Mouse (Mus musculus): Measurements from ENCODE around the gene Arhgef18. TPM values are rescaled to one million over a fixed set of nuclear protein-coding genes. Genes with fewer than 3 reads are reported as not detected.
A peak's percentile ranks its signal among the peaks of the same experiment; 100 is the strongest.

Arhgef18 gene
- polyA plus RNA-seq, 1 experiment, result 104 TPM

DNA sequence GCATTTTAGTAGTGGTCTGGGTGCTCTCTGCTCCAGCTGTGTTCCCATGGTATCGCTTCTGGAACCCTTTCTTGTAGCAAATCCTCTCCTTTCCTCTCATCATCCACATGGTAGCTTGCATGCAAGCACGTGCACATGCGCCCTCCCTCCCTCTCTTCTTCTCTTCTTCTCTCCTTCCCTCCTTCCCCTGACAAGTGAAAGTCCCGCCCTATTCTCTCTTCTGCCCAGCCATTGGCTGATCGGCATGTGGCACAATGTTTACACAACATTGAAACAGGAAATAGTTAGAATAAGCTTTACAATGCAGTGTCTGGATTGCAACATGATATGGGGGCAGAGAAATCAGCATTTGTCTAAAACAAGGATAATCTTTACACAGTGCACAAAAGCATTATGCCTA, 88.8 kb downstream of the Arhgef18 start:
- Histone ChIP-seq H3K27ac (ENCODE audit: insufficient read depth, low read length) (no peak overlapping the region), H3K4me1 (ENCODE audit: control insufficient read depth, insufficient read depth, insufficient read length) (no peaks in the 10 kb centered on the region), H3K4me3 (ENCODE audit: extremely low read depth, insufficient read depth, insufficient read length) (no peak overlapping the region), H3K27me3 (ENCODE audit: control insufficient read depth, insufficient read depth, low read length) (no peaks in the 10 kb centered on the region), H3K36me3 (ENCODE audit: control insufficient read depth, insufficient read depth, low read length) (no peaks in the 10 kb centered on the region)
- 65% methylated on average over 5 of the region's 5 CpGs for WGBS
- no peak for DNase-seq (ENCODE audit: low read depth in 1 of 2, low spot score in 2 of 2)
- no peak for TF ChIP-seq CTCF (IDR thresholded peaks at IDR 0.05; ENCODE audit: extremely low read depth, insufficient read depth, insufficient read length, insufficient replicate concordance)
- no peak for TF ChIP-seq POLR2A (IDR thresholded peaks at IDR 0.05; ENCODE audit: low read depth, low read length)

- Histone ChIP-seq H3K27me3 (ENCODE audit: control insufficient read depth, insufficient read depth, low read length) (no peaks in the 10 kb centered on the region), H3K27ac (ENCODE audit: insufficient read depth, low read length) (no peak overlapping the region), H3K36me3 (ENCODE audit: control insufficient read depth, insufficient read depth, low read length) (no peaks in the 10 kb centered on the region), H3K4me3 (ENCODE audit: extremely low read depth, insufficient read depth, insufficient read length) (no peak overlapping the region), H3K4me1 (ENCODE audit: control insufficient read depth, insufficient read depth, insufficient read length) (no peaks in the 10 kb centered on the region)
- TF ChIP-seq POLR2A (IDR thresholded peaks at IDR 0.05; ENCODE audit: low read depth, low read length) (no peak), CTCF (IDR thresholded peaks at IDR 0.05; ENCODE audit: extremely low read depth, insufficient read depth, insufficient read length, insufficient replicate concordance) (no peak)
- 91% methylated on average over 22 of the region's 22 CpGs for WGBS
- no peak for DNase-seq (ENCODE audit: low read depth in 1 of 2, low spot score in 2 of 2)
Observed at GRCm38 (mm10) chr8:3482240-3482740, 89.5 kb downstream of the Arhgef18 start.

DNA sequence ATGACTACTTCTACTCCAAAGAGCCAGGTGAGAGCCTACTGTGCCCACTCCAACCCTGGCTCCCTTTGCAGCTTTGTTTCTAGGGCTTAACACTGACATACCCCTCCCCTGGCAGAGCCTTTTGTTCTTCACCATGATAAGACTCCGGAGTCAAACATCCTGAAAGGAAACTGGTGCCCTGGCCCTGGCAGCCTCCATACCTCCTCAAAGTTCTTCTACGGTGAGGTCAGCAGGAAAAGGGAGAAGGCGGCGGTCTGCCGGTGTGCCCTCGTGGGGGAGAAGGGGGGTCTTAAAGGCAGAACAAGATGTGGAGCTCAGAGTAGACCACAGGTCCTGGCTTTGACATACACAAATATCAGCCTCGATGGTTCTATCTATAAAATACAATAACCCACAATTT, 90.7 kb downstream of the Arhgef18 start:
- no peak for DNase-seq (ENCODE audit: low read depth in 1 of 2, low spot score in 2 of 2)
- Histone ChIP-seq H3K27ac (ENCODE audit: insufficient read depth, low read length) (no peak overlapping the region), H3K36me3 (ENCODE audit: control insufficient read depth, insufficient read depth, low read length) (no peaks in the 10 kb centered on the region), H3K27me3 (ENCODE audit: control insufficient read depth, insufficient read depth, low read length) (no peaks in the 10 kb centered on the region), H3K4me3 (ENCODE audit: extremely low read depth, insufficient read depth, insufficient read length) (no peak overlapping the region), H3K4me1 (ENCODE audit: control insufficient read depth, insufficient read depth, insufficient read length) (no peaks in the 10 kb centered on the region)
- WGBS, result 32% methylated on average over 7 of the region's 7 CpGs
- no peak for TF ChIP-seq CTCF (IDR thresholded peaks at IDR 0.05; ENCODE audit: extremely low read depth, insufficient read depth, insufficient read length, insufficient replicate concordance)
- TF ChIP-seq POLR2A (IDR thresholded peaks at IDR 0.05; ENCODE audit: low read depth, low read length), result no peak

DNA sequence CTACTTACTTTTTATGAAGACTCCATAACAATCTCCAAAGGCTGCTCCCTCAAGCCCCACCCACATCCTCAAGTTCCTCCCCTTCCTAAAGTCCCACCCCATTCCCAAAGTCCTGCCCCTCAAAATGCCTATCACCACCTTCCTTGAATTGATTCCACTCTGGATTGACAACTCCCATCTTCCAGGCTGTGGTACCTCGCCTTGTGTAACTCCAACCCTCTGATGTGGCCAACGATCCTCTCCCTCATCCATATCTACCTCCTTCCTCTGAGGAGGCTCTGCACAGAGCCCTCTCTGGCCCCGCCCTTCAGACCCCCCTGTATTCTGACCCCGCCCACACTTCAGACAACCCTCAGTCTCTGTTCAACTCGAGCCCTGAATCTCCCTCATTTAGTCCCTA, 92.4 kb downstream of the Arhgef18 start:
- H3K27me3 ChIP-seq (ENCODE audit: control insufficient read depth, insufficient read depth, low read length), result no peaks in the 10 kb centered on the region
- no peak overlapping the region for H3K4me3 ChIP-seq (ENCODE audit: extremely low read depth, insufficient read depth, insufficient read length)
- WGBS, result 38% methylated on average over 5 of the region's 5 CpGs
- no peak for TF ChIP-seq POLR2A (IDR thresholded peaks at IDR 0.05; ENCODE audit: low read depth, low read length)
- no peak for TF ChIP-seq CTCF (IDR thresholded peaks at IDR 0.05; ENCODE audit: extremely low read depth, insufficient read depth, insufficient read length, insufficient replicate concordance)
- DNase-seq (ENCODE audit: low read depth in 1 of 2, low spot score in 2 of 2), result no peak
- no peaks in the 10 kb centered on the region for H3K36me3 ChIP-seq (ENCODE audit: control insufficient read depth, insufficient read depth, low read length)
- H3K4me1 ChIP-seq (ENCODE audit: control insufficient read depth, insufficient read depth, insufficient read length), result no peaks in the 10 kb centered on the region
- H3K27ac ChIP-seq (ENCODE audit: insufficient read depth, low read length), result no peak overlapping the region

GRCm38 (mm10) chr8:3492901-3493844, 100.4 kb downstream of the Arhgef18 start, which contains the start of gene Zfp358:
TSS of gene Zfp358 (plus strand) at chr8:3493138.
- no peak for TF ChIP-seq CTCF (IDR thresholded peaks at IDR 0.05; ENCODE audit: extremely low read depth, insufficient read depth, insufficient read length, insufficient replicate concordance)
- no peak for TF ChIP-seq POLR2A (IDR thresholded peaks at IDR 0.05; ENCODE audit: low read depth, low read length)
- peak within 1 kb of the TSS; percentile 95 for H3K4me3 ChIP-seq (ENCODE audit: extremely low read depth, insufficient read depth, insufficient read length)
- H3K27ac ChIP-seq (ENCODE audit: insufficient read depth, low read length), result peak within 1 kb of the TSS; percentile 45
- H3K27me3 ChIP-seq (ENCODE audit: control insufficient read depth, insufficient read depth, low read length), result no peaks in the 10 kb centered on the region
- peak in 1 of 2 experiments; percentile 61 for DNase-seq (ENCODE audit: low read depth in 1 of 2, low spot score in 2 of 2)
- H3K36me3 ChIP-seq (ENCODE audit: control insufficient read depth, insufficient read depth, low read length), result no peaks in the 10 kb centered on the region; the same call in 1 of the 2 replicates
- H3K4me1 ChIP-seq (ENCODE audit: control insufficient read depth, insufficient read depth, insufficient read length), result 0 out of 2 replicates have a peak, but pooled peaks cover 3% of the 10 kb centered on the region
- WGBS, result 2% methylated on average over 62 of the region's 64 CpGs

DNA sequence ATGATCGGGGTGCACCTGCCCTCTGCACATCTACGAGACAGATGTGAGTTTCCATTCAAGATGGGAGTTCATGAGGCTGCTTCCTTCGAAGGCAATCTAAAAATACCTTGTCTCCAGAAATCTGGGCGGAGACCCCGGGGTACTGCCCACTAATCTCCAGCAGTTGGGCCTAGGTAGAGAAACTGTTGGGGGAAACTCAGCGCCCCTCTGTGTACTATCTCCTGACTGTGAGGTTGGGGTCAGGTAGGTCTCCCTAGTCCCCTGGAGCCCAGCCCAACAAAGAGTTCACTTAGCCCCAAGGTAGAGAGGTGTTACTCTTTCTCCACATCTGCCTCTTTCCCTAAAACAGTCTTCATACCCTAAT, 101.0 kb downstream of the Arhgef18 start:
- H3K36me3 ChIP-seq (ENCODE audit: control insufficient read depth, insufficient read depth, low read length), result no peaks in the 10 kb centered on the region; the same call in 1 of the 2 replicates
- H3K27me3 ChIP-seq (ENCODE audit: control insufficient read depth, insufficient read depth, low read length), result no peaks in the 10 kb centered on the region
- H3K4me3 ChIP-seq (ENCODE audit: extremely low read depth, insufficient read depth, insufficient read length), result no peak overlapping the region
- 25% methylated on average over 6 of the region's 6 CpGs for WGBS
- H3K27ac ChIP-seq (ENCODE audit: insufficient read depth, low read length), result no peak overlapping the region
- no peak for TF ChIP-seq CTCF (IDR thresholded peaks at IDR 0.05; ENCODE audit: extremely low read depth, insufficient read depth, insufficient read length, insufficient replicate concordance)
- no peak for TF ChIP-seq POLR2A (IDR thresholded peaks at IDR 0.05; ENCODE audit: low read depth, low read length)
- 0 out of 2 replicates have a peak, but pooled peaks cover 3% of the 10 kb centered on the region for H3K4me1 ChIP-seq (ENCODE audit: control insufficient read depth, insufficient read depth, insufficient read length)
- no peak for DNase-seq (ENCODE audit: low read depth in 1 of 2, low spot score in 2 of 2)

Data from spleen, adult 2 months (tissue).